Mouse (Mus musculus) liver, adult (tissue): ENCODE measurements around the gene Tap2.

ENCODE experiments used
- GATA4 ChIP-seq: IDR thresholded peaks from 2 replicates; pipeline ENCODE4 v1.6.1; 2014; ENCODE audit warnings: mild to moderate bottlenecking, low read length; ENCODE audit not compliant: insufficient replicate concordance

The Tap2 gene

GRCm38 (mm10) chr17:34204303-34205010 lies 1.1 kb downstream of the Tap2 start:
- TF ChIP-seq GATA4 = no peak

- no peak for TF ChIP-seq GATA4
These were observed 1.9 kb downstream of the Tap2 start for GRCm38 (mm10) chr17:34205021-34205745.

- TF ChIP-seq GATA4 = no peak
These were observed 2.4 kb downstream of the Tap2 start for GRCm38 (mm10) chr17:34205746-34206176.

- TF ChIP-seq GATA4 = no peak
These were observed 3.4 kb downstream of the Tap2 start for GRCm38 (mm10) chr17:34206731-34207130.

GRCm38 (mm10) chr17:34207456-34207855 lies 4.1 kb downstream of the Tap2 start:
- TF ChIP-seq GATA4 = no peak

- TF ChIP-seq GATA4 = no peak
These were observed 4.5 kb downstream of the Tap2 start for GRCm38 (mm10) chr17:34207866-34208265.

GRCm38 (mm10) chr17:34208421-34208820 lies 5.1 kb downstream of the Tap2 start:
- TF ChIP-seq GATA4 = no peak

- TF ChIP-seq GATA4 = no peak
These were observed 6.4 kb downstream of the Tap2 start for GRCm38 (mm10) chr17:34209680-34210079.

- no peak for TF ChIP-seq GATA4
These were observed 7.3 kb downstream of the Tap2 start for GRCm38 (mm10) chr17:34210599-34210998.

- TF ChIP-seq GATA4 = no peak
These were observed 8.5 kb downstream of the Tap2 start for GRCm38 (mm10) chr17:34211746-34212365.

- no peak for TF ChIP-seq GATA4
These were observed 10.6 kb downstream of the Tap2 start for GRCm38 (mm10) chr17:34213936-34214335.

GRCm38 (mm10) chr17:34215176-34215575 lies 11.8 kb downstream of the Tap2 start:
- TF ChIP-seq GATA4 = no peak

GRCm38 (mm10) chr17:34217216-34217928 lies 14.0 kb downstream of the Tap2 start:
- no peak for TF ChIP-seq GATA4

GRCm38 (mm10) chr17:34217986-34218385 lies 14.7 kb downstream of the Tap2 start:
- TF ChIP-seq GATA4 = no peak

- TF ChIP-seq GATA4 = no peak
These were observed 15.3 kb downstream of the Tap2 start for GRCm38 (mm10) chr17:34218675-34219074.
